Mouse (Mus musculus) kidney, adult 9 months (tissue): Measurements from ENCODE around the gene Cdk4.

ENCODE experiments used
- DNase-seq: peaks from one replicate; pipeline ENCODE4 v3.0.0; 2022

Cdk4 gene

GRCm38 (mm10) chr10:127076082-127076481 is 12.7 kb downstream of the Cdk4 start:
- DNase-seq: peak; percentile 14

GRCm38 (mm10) chr10:127077515-127077914 is 14.2 kb downstream of the Cdk4 start:
- DNase-seq: no peak

- DNase-seq: no peak
Measured at GRCm38 (mm10) chr10:127078001-127078676, 14.8 kb downstream of the Cdk4 start.

GRCm38 (mm10) chr10:127078677-127079575 is 15.6 kb downstream of the Cdk4 start:
- no peak for DNase-seq

- peak; percentile 23 for DNase-seq
Measured at GRCm38 (mm10) chr10:127079665-127080391, 16.5 kb downstream of the Cdk4 start.

- DNase-seq: no peak
Measured at GRCm38 (mm10) chr10:127080901-127081780, 17.8 kb downstream of the Cdk4 start.

GRCm38 (mm10) chr10:127081996-127082620 is 18.8 kb downstream of the Cdk4 start:
- no peak for DNase-seq

- DNase-seq: no peak
Measured at GRCm38 (mm10) chr10:127083292-127083914, 20.1 kb downstream of the Cdk4 start.

GRCm38 (mm10) chr10:127083915-127084306 is 20.6 kb downstream of the Cdk4 start:
- no peak for DNase-seq

- DNase-seq: no peak
Measured at GRCm38 (mm10) chr10:127085052-127085451, 21.7 kb downstream of the Cdk4 start.

GRCm38 (mm10) chr10:127085633-127086032 is 22.3 kb downstream of the Cdk4 start:
- DNase-seq: no peak

- DNase-seq: peak; percentile 79
Measured at GRCm38 (mm10) chr10:127090560-127091411, 27.5 kb downstream of the Cdk4 start.

- DNase-seq: peak; percentile 35
Measured at GRCm38 (mm10) chr10:127091507-127092396, 28.4 kb downstream of the Cdk4 start.

- DNase-seq: no peak
Measured at GRCm38 (mm10) chr10:127092742-127093141, 29.4 kb downstream of the Cdk4 start.

- DNase-seq: peak; percentile 41
Measured at GRCm38 (mm10) chr10:127094382-127094802, 31.1 kb downstream of the Cdk4 start.

- DNase-seq: no peak
Measured at GRCm38 (mm10) chr10:127098514-127098913, 35.2 kb downstream of the Cdk4 start.

- no peak for DNase-seq
Measured at GRCm38 (mm10) chr10:127099191-127099590, 35.9 kb downstream of the Cdk4 start.

GRCm38 (mm10) chr10:127099868-127100267 is 36.5 kb downstream of the Cdk4 start:
- no peak for DNase-seq

- no peak for DNase-seq
Measured at GRCm38 (mm10) chr10:127100414-127100813, 37.1 kb downstream of the Cdk4 start.
